Mouse (Mus musculus) frontal cortex, postnatal 10 days (tissue): ENCODE results near the gene Pla2r1.

Experiments
- DNase-seq, 2 experiments: peaks; one replicate each; pipeline ENCODE4 v3.0.0; 2022; ENCODE audit warnings: low spot score in 2 of 2, mixed read lengths in 1 of 2

Pla2r1 gene

GRCm38 (mm10) chr2:60552902-60553682, at the start of gene Pla2r1:
TSS of gene Pla2r1 (minus strand) at chr2:60553308.
- no peak for DNase-seq

- no peak for DNase-seq
These were observed 48.2 kb upstream of the Pla2r1 start for GRCm38 (mm10) chr2:60601326-60601725.

DNA sequence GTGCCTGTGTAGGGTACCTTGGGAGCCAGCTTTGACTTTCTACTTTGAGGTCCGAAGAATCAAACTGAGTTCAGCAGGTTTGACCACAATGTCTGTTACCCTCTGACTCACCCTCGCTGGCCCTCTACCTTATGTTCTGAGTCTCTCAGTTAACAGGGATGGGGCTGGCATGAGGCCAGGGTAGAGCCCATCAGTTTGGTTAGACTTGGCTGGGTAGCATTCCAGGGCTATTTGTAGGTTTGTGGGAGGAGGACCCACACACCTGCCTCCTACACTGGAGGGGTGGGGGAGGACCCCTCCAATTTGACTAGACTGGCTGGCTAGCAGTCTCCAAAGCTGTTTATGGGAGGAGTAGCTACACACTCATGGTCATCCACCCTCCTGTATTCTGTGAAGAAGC, 47.8 kb upstream of the Pla2r1 start:
- no peak for DNase-seq

DNA sequence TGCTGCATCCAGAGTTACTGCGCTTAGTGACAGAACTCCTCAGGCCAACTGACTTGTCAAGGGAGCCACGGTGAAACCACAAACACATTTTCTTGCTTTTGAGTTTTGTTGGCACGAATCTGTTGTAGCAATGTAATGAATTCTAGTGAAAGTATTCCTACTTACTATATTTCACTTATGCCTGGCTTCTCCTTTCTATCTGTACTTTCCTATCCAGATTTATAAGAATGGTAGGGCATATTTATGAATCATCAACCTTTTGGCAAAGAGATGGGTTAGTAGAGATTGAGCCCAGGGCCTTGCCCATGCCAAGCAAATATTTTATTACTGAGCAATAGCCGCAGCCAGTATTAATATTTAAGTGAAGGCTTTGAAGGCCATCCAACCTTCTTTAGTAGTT, 30.3 kb upstream of the Pla2r1 start:
- no peak for DNase-seq

DNA sequence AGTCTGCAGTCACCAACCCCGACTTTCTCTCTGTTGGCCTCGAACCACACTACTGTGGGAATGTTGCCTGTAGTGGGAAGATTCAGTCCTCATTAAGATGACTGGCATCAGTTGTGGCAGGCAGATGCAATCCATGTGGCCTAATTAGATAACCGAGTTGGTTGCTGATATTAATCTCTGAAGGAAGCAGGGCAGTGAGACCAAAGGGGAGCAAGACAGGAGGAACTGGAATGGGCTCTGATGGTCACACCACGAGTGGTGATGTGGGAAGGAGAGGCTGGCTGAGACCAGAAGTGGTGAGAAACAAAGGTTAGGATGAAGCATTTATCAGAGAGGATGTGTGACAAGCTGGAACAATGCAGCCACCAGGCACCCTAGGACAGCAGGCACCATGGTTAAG, 1.5 kb upstream of the Pla2r1 start:
- DNase-seq: no peak

DNA sequence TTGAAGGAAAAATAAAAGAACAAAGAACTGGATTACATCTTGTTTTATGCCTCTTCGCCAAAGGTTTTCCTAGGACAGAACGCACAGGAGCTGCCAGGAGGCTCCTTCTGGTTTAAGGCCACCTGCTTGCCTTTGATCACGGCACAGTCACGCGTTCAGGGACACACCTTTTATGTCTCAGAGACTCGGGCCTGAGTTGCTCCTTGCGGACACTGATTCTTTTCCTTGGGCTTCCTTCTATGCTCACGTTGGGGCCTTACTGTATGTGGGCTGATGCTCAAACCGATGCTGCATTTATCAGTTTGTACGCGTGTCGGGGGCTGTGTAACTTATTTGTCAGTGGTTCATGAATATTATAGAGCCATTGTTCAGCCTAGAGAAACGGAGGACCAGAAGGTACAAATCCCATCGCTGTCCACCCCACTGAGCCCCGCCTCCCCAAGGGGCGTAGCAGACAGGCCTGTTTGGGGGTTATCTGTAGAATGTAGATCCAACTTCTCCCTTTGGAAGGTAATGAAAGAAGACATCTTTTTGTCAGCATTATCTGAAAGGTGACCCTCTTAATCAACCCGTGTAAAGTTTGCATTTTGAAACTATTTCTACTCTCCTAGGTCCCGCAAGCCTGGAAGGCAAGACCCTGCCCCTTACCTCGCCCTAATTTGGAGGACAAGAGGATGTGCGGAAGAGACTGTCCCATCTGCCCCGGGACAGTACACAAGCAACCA, 769 bp downstream of the Pla2r1 start:
- no peak for DNase-seq

GRCm38 (mm10) chr2:60551673-60552072, 1.4 kb downstream of the Pla2r1 start:
- no peak for DNase-seq

DNA sequence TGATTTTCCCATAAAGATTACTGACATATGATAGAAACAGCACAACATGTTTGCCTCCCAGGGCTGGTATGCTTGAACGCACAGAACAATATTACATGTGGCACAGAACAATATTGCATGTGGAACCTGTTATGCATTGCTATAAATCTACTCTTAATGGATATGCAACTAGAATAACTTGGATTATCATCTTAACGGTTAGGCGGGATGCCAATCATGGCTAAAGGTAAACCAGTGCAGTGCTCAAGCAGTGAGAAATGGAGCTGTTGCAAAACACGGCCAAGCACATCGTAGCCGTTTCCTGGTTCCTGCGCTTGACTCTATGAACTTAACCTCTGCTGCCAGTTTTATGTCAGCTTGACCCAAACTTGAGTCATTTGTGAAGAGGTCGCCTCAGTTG, 2.6 kb downstream of the Pla2r1 start:
- no peak for DNase-seq

DNA sequence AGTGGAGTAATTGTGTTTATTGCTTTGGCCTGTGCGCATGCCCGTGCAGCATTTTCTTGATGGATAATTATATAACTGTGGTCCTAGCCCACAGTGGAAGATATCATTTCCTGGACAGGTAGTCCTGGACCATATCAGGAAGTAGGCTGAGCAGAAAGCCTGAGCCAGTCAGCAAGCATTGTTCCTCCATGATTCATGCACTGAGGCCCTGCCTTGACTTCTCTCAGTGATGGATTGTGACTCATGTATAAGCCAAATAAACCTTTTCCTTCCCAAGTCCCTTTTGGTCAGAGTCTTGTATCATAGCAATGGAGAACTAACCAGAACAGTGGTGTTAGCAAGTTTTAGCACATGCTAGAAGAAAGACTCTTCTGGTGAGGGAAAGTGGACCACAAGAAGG, 3.3 kb downstream of the Pla2r1 start:
- DNase-seq: no peak

DNA sequence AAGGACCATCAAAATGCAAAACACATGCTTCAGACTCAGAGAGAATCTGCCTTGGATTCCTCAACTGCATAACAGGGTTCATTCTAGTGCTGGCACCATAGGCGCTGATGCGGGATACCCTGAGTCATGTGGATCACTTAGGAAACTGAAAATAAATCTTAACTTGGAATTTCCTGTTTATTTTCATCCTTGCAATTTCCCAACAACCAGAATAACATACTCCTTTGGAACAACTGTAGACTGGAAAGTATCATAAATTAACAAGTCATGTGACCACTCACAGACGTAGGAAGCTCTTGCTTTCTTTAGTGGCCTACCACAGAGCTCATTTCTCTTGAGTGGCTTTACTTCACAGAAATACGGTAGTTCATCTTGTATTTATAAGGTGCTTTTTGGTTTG, 7.0 kb downstream of the Pla2r1 start:
- no peak for DNase-seq

DNA sequence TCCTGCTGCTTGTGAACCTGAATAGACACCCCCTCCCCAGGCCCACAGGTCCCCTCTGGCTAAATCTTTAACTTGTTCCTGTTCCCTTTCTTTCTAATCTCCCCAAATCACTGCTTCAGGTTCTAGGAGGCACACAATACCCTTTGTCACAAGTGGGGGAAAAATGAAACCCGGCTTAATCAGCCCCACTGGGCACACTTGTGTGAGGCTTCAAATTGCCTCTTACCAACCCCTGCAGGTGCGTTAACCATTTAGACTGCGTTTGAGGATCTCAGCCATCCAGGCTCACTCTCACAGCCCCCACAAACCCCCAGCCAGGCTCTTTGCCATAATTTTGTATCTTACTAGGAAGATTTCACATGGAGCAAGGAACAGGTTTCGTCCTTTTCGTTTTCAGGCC, 9.1 kb downstream of the Pla2r1 start:
- no peak for DNase-seq

GRCm38 (mm10) chr2:60541745-60542144, 11.4 kb downstream of the Pla2r1 start:
- DNase-seq: no peak

DNA sequence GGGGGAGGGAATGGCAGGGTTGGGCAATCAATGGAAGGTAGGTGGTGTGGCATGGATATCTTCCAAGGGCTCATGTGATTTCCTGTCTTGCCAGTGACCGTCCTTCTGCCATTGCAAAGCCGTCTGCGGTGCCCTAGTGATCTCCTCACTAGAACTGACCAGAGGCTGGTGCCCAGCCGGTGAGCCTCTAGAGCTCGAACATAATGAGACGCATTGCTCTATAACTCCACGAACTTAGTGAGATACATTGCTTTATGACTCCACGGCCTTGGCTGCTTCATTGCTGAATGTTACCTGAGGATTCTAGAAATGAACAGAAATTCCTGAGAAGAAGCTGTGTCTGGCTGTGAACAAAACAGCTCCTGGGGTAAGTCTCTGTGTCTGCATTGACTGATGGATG, 12.8 kb downstream of the Pla2r1 start:
- no peak for DNase-seq

DNA sequence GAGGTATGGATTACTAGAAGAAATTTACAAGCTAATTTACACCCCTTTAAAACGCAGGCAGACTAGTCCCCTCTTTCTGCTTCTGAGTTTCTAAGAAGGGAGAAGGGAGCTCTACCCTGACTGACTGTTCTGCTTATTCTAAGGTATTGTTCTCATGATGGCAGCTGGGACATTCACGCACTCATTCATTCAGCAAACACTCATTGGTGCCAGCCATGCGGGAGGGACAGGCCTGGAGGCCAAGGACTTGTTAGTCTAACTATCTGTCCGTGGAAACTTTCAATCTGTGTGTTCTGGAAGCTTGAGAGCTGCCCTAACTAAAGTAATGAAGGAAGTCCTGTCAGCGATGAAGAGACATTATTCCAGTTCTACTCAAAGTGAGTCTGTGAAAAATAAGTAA, 14.4 kb downstream of the Pla2r1 start:
- DNase-seq: no peak

GRCm38 (mm10) chr2:60538274-60538673, 14.8 kb downstream of the Pla2r1 start:
- DNase-seq: no peak

GRCm38 (mm10) chr2:60534755-60535154, 18.4 kb downstream of the Pla2r1 start:
- no peak for DNase-seq

DNA sequence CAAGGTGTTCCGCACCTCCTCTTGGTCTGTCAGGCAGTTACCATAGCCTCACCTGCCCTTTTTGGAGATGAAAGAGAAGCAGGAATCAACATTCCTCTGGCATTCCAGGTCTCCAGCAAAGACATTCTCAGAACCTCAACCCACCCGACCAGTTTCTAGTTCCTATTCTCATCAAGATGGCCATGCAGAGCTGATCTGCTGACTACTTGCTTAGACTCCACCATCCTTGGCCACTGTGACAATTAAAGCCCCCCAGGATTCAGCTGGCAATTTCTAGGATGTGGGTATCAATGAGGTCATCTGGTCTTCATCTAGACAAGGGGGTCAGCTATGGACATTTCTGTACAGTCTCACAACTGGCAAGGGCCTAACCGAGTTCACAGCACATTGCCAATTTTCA, 20.1 kb downstream of the Pla2r1 start:
- DNase-seq: no peak

DNA sequence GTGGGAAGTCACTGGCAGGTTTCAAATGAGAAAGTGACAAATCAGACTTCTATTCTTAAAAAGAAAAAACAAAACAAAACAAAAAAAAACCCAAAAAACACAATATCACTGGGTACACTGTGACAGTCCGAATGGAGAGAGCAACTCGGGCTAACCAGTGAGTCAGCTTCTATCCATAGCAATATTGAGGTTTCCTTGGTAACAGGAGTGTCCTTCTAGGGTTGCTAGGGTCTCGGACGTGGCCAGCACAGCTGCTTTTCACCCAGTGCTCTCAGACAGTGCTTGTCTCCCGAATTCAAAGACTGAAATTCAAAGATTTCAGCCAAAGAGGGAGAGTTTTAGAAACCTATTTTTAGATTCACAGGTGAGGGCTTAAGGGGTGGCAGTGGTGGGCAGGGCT, 20.6 kb downstream of the Pla2r1 start:
- no peak for DNase-seq

GRCm38 (mm10) chr2:60515817-60516216, 37.3 kb downstream of the Pla2r1 start:
- DNase-seq: no peak

DNA sequence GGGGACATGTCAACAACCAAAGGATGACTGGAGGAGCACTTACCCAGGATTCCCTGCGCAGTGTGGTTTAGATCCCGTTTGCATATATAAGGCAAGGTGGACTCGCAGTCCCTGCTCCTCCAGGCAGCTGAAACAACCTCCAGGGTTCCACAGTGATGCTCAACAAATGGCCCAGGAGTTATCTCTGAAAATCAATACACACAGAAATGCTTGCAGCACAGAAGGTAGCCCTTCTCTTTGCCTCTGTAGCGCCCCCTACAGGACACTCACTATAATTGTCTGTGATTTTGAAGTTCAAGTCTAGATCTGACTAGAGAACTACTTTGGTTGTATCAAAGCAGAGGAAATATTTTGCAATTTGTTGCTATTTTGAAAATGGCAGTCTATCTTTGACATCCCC, 38.2 kb downstream of the Pla2r1 start:
- DNase-seq: no peak

DNA sequence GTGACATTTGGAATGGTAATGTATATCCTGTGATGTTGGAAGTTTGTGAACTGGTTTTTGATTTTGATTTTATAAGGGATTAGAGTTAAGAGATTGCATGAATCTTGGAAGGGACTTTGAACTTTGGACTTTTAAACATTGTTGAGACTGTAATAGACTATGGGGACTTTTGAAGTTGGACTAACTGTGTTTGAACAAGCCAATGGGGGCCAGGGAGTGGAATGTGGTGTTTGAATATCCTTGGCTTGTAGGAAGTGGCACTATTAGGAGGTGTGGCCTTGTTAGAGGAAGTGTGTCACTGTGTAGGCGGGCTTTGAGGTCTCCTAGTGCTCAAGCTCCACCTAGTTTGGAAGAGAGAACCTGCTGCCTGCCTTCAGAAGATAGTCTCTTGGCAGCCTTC, 42.4 kb downstream of the Pla2r1 start:
- DNase-seq: no peak

DNA sequence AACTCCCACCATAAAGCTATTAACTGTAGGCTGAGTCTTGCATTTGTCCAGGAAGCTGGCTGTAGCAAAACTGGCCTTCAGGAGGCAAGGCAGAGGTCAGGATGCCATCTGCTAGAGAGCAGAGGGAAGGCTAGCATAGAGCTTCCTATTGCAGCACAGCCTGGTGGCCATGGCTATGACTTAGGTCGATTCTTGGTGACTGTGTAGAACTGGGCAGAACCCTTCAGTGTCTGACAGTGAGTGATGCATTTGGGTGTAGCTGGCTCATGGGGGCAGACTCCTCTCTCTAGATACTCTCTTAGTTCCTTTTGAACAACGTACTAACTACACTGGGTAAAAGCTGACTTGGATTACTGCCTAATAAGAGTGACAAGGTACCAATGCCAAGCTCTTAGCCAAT, 48.0 kb downstream of the Pla2r1 start:
- no peak for DNase-seq

DNA sequence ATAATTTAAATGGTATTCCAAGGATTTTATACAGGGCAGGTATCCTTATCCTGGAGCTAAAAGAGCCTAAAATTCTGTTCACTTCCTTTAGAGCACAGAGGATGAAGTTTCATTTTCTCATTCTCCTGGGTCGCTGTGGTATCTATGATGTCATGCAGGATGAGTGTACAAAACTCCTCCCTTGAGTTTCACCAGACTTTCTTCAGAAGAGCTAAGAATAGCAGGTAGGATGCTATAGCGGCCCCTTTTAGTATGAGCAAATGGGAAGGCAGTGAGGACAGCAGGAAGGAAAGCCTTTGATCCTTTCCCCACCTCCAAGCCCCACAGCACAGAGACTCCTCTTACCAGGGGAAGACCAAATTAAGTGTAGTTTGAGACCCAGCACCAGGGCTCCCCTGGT, 48.4 kb downstream of the Pla2r1 start:
- DNase-seq: no peak
